Mouse (Mus musculus): ENCODE measurements around the gene Rnf43. TPM values are rescaled to one million over a fixed set of nuclear protein-coding genes. Genes with fewer than 3 reads are reported as not detected.

The Rnf43 gene
- polyA plus RNA-seq, 1 experiment: 3.5 TPM

DNA sequence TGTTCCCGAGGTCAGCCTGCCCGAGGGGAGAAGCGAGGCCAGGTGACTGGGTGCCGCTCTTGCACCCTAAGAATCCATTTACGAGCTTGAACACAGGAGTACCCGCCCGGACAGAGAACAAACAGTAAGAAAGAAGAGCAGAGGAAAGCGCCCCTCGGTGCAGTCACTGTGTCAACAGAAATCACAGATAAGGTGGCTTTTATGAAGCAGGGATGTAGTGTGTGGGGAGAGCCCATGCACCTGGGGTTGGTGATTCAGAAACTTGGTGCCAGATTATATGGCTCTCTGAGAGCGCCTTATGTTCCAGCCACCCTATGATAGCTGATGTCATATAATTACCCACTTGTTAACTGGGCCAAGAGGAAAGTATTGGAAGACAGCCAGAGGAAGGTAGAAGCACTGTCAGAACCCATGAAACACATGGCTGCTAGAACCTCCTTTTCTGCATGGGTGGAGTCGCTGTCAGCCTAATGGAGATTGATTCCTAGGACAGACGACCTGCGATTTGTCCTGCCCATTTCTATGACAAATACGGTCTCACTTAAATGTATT lies 34.7 kb downstream of the Rnf43 start:
- TF ChIP-seq CTCF (IDR thresholded peaks at IDR 0.05; ENCODE audit: extremely low read depth, insufficient read depth, insufficient read length, insufficient replicate concordance) (no peak), POLR2A (IDR thresholded peaks at IDR 0.05; ENCODE audit: low read depth, low read length) (no peak)
- no peak overlapping the region for H3K27ac ChIP-seq (ENCODE audit: insufficient read depth, low read length)
- no peak overlapping the region for H3K4me3 ChIP-seq (ENCODE audit: extremely low read depth, insufficient read depth, insufficient read length)
- no peak for DNase-seq (ENCODE audit: low read depth in 1 of 2, low spot score in 2 of 2)
- no peaks in the 10 kb centered on the region; the same call in 1 of the 2 replicates for H3K4me1 ChIP-seq (ENCODE audit: control insufficient read depth, insufficient read depth, insufficient read length)
- H3K36me3 ChIP-seq (ENCODE audit: control insufficient read depth, insufficient read depth, low read length): no peaks in the 10 kb centered on the region
- 79% methylated on average over 14 of the region's 14 CpGs for WGBS
- no peaks in the 10 kb centered on the region for H3K27me3 ChIP-seq (ENCODE audit: control insufficient read depth, insufficient read depth, low read length)

DNA sequence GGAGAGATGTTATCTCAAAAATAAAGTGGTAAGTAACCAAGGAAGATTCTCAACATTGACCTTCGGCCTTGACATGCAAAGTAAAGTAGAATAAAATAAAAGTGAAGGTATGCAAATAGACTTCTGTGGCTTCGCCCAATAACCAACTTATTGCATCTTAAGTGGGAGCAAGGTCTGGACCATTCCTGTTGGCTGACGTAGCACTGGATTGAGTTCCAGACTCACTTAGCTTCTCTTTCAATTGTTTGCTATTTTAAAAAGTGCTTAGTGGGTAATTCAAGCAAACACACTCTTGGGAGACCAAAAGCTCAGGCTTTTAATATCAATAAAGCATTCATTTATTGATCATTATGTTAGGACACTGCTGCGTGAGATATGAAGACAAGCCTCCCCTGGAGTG lies 35.6 kb downstream of the Rnf43 start:
- Histone ChIP-seq H3K36me3 (ENCODE audit: control insufficient read depth, insufficient read depth, low read length) (no peaks in the 10 kb centered on the region), H3K27ac (ENCODE audit: insufficient read depth, low read length) (no peak overlapping the region), H3K4me1 (ENCODE audit: control insufficient read depth, insufficient read depth, insufficient read length) (no peaks in the 10 kb centered on the region; the same call in 1 of the 2 replicates), H3K27me3 (ENCODE audit: control insufficient read depth, insufficient read depth, low read length) (no peaks in the 10 kb centered on the region), H3K4me3 (ENCODE audit: extremely low read depth, insufficient read depth, insufficient read length) (no peak overlapping the region)
- WGBS: 90% methylated on average over 4 of the region's 4 CpGs
- no peak for TF ChIP-seq CTCF (IDR thresholded peaks at IDR 0.05; ENCODE audit: extremely low read depth, insufficient read depth, insufficient read length, insufficient replicate concordance)
- no peak for TF ChIP-seq POLR2A (IDR thresholded peaks at IDR 0.05; ENCODE audit: low read depth, low read length)
- no peak for DNase-seq (ENCODE audit: low read depth in 1 of 2, low spot score in 2 of 2)

DNA sequence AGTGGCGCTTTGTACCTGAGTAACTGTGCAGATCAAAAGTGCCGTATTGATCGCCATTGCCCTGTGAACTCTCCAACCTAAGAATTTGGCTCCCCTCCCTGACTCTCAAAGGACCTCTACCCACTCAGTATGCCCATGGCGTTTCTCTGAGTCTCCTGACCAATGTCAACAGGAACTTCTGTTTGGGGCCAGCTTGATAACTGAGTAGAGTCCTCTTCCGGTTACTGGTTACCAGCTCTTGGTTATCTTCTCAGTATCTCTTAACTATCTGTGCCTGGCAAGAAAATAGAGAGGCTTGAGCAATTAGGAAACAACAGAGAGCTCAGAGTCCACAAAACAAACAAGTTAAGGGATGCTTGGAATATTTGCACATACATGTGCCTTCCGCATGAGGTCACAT lies 38.6 kb downstream of the Rnf43 start:
- H3K4me3 ChIP-seq (ENCODE audit: extremely low read depth, insufficient read depth, insufficient read length): no peak overlapping the region
- TF ChIP-seq CTCF (IDR thresholded peaks at IDR 0.05; ENCODE audit: extremely low read depth, insufficient read depth, insufficient read length, insufficient replicate concordance) (no peak), POLR2A (IDR thresholded peaks at IDR 0.05; ENCODE audit: low read depth, low read length) (no peak)
- no peak for DNase-seq (ENCODE audit: low read depth in 1 of 2, low spot score in 2 of 2)
- WGBS: 86% methylated on average over 6 of the region's 6 CpGs
- no peaks in the 10 kb centered on the region for H3K27me3 ChIP-seq (ENCODE audit: control insufficient read depth, insufficient read depth, low read length)
- H3K36me3 ChIP-seq (ENCODE audit: control insufficient read depth, insufficient read depth, low read length): no peaks in the 10 kb centered on the region
- H3K4me1 ChIP-seq (ENCODE audit: control insufficient read depth, insufficient read depth, insufficient read length): no peaks in the 10 kb centered on the region; the same call in 1 of the 2 replicates
- no peak overlapping the region for H3K27ac ChIP-seq (ENCODE audit: insufficient read depth, low read length)

DNA sequence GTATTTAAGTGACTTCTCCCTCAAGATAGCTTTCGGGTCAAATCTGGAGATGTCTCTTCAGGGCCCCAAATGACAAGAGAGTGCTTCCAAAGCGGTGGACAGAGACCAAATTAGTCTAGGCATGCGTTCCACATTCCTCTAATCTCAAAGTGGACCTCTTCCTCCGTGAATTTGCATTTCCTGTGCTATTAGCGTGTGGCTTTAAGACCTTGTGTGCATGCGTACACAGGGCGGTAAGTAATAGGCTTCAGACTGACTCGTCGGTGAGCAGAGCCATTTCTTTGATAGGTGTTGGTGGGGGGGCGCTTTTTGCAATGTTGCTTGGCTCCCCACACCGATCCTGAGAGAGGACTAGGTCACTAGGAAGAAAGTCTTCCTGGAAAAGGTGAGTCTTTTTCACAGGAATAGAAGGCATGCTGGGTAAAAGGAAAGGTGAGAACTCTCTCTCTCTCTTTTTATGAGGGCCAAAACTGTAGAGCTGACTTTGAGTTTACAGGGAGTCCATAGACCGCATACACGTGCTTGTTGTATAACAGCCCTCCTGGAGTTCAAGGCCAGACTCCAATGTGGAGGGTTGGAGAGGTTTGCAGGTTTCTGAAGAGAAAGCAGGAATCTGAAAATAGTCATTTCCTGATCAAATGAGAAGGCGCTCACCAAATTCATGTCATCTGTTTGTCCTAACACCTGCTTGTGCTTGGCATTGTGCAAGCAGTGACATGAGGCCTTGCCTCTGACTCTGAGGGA lies 39.5 kb downstream of the Rnf43 start:
- no peaks in the 10 kb centered on the region for H3K36me3 ChIP-seq (ENCODE audit: control insufficient read depth, insufficient read depth, low read length)
- no peaks in the 10 kb centered on the region; the same call in 1 of the 2 replicates for H3K4me1 ChIP-seq (ENCODE audit: control insufficient read depth, insufficient read depth, insufficient read length)
- no peaks in the 10 kb centered on the region for H3K27me3 ChIP-seq (ENCODE audit: control insufficient read depth, insufficient read depth, low read length)
- H3K4me3 ChIP-seq (ENCODE audit: extremely low read depth, insufficient read depth, insufficient read length): no peak overlapping the region
- H3K27ac ChIP-seq (ENCODE audit: insufficient read depth, low read length): no peak overlapping the region
- DNase-seq (ENCODE audit: low read depth in 1 of 2, low spot score in 2 of 2): no peak
- TF ChIP-seq POLR2A (IDR thresholded peaks at IDR 0.05; ENCODE audit: low read depth, low read length) (no peak), CTCF (IDR thresholded peaks at IDR 0.05; ENCODE audit: extremely low read depth, insufficient read depth, insufficient read length, insufficient replicate concordance) (no peak)
- 48% methylated on average over 14 of the region's 14 CpGs for WGBS

DNA sequence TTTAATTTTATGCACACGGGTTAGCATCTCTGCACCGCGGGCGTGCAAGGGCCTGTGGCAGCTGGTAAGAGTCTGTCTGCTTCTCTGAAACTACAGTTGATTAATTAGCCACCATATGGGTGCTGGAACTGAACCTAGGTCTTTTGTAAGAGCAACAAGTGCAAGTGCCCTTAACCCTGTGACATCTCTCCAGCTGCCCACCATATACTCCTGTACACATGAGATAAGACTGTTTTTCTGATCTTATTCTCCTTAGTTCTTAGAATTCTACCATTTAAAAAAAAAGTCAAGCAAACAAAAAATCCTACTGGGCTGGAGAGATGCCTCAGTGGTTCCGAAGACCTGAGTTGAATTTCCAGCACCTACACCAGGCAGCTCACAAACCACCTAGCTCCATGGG lies 41.1 kb downstream of the Rnf43 start:
- H3K4me3 ChIP-seq (ENCODE audit: extremely low read depth, insufficient read depth, insufficient read length): no peak overlapping the region
- 92% methylated on average over 5 of the region's 5 CpGs for WGBS
- no peaks in the 10 kb centered on the region for H3K27me3 ChIP-seq (ENCODE audit: control insufficient read depth, insufficient read depth, low read length)
- no peak for DNase-seq (ENCODE audit: low read depth in 1 of 2, low spot score in 2 of 2)
- no peaks in the 10 kb centered on the region for H3K36me3 ChIP-seq (ENCODE audit: control insufficient read depth, insufficient read depth, low read length)
- H3K4me1 ChIP-seq (ENCODE audit: control insufficient read depth, insufficient read depth, insufficient read length): no peaks in the 10 kb centered on the region; the same call in 1 of the 2 replicates
- no peak overlapping the region for H3K27ac ChIP-seq (ENCODE audit: insufficient read depth, low read length)
- TF ChIP-seq CTCF (IDR thresholded peaks at IDR 0.05; ENCODE audit: extremely low read depth, insufficient read depth, insufficient read length, insufficient replicate concordance) (no peak), POLR2A (IDR thresholded peaks at IDR 0.05; ENCODE audit: low read depth, low read length) (no peak)

DNA sequence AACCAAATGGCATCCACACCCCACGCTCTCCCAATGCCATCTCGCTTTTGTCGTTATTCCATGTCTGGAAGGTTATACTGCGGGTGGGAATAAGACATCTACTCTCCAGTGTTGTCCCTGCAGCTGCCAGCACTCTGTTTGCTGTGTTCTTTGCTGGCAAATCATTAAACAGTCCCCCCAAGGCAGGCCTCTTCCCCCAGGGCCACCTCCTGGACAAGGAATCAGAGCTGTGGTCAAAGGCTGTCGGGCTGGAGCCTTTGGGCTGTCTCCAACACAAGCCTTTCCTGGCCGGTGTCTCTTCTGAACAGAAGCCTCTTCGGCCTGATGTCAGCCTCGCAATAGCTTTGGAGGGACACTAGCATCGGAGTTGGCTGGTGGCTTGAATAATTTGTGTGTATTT lies 41.8 kb downstream of the Rnf43 start:
- Histone ChIP-seq H3K27me3 (ENCODE audit: control insufficient read depth, insufficient read depth, low read length) (no peaks in the 10 kb centered on the region), H3K4me3 (ENCODE audit: extremely low read depth, insufficient read depth, insufficient read length) (no peak overlapping the region), H3K4me1 (ENCODE audit: control insufficient read depth, insufficient read depth, insufficient read length) (no peaks in the 10 kb centered on the region; the same call in 1 of the 2 replicates), H3K36me3 (ENCODE audit: control insufficient read depth, insufficient read depth, low read length) (no peaks in the 10 kb centered on the region), H3K27ac (ENCODE audit: insufficient read depth, low read length) (no peak overlapping the region)
- no peak for TF ChIP-seq POLR2A (IDR thresholded peaks at IDR 0.05; ENCODE audit: low read depth, low read length)
- no peak for TF ChIP-seq CTCF (IDR thresholded peaks at IDR 0.05; ENCODE audit: extremely low read depth, insufficient read depth, insufficient read length, insufficient replicate concordance)
- 93% methylated on average over 9 of the region's 9 CpGs for WGBS
- no peak for DNase-seq (ENCODE audit: low read depth in 1 of 2, low spot score in 2 of 2)

DNA sequence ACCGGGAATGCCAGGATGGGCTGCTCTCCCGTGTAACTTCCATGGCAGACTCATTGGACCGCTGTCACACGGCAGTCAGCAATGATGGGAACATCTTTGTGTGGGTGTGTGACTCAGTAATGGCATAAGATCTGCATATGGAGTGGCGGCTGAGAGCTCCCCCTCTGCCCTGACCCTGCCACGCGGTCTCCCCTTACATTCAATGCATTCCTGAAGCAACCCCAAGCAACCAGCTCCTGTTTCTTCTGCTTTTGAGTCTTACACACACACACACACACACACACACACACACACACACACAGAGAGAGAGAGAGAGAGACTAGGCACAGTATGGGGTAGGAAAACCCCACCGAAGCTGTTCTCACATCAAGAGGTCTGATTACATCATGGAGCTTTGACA lies 45.0 kb downstream of the Rnf43 start:
- Histone ChIP-seq H3K4me3 (ENCODE audit: extremely low read depth, insufficient read depth, insufficient read length) (no peak overlapping the region), H3K27ac (ENCODE audit: insufficient read depth, low read length) (no peak overlapping the region), H3K27me3 (ENCODE audit: control insufficient read depth, insufficient read depth, low read length) (no peaks in the 10 kb centered on the region), H3K4me1 (ENCODE audit: control insufficient read depth, insufficient read depth, insufficient read length) (peaks cover 2% of the 10 kb centered on the region; the same call in 1 of the 2 replicates), H3K36me3 (ENCODE audit: control insufficient read depth, insufficient read depth, low read length) (no peaks in the 10 kb centered on the region)
- TF ChIP-seq CTCF (IDR thresholded peaks at IDR 0.05; ENCODE audit: extremely low read depth, insufficient read depth, insufficient read length, insufficient replicate concordance) (no peak), POLR2A (IDR thresholded peaks at IDR 0.05; ENCODE audit: low read depth, low read length) (no peak)
- no peak for DNase-seq (ENCODE audit: low read depth in 1 of 2, low spot score in 2 of 2)
- 71% methylated on average over 8 of the region's 8 CpGs for WGBS
